Mouse (Mus musculus) liver, embryonic 14.5 days (tissue): ENCODE results near the gene Ccdc124. TPM values are rescaled to one million over a fixed set of nuclear protein-coding genes. Genes with fewer than 3 reads are reported as not detected.
"Not testable (repeated sequence)": the region's sequence is repeated elsewhere in the genome, so short reads cannot be mapped to it uniquely, and the experiment has no call there.

ENCODE experiments used
- ATAC-seq: fragments of 200-750 bp; cut with Nextera tagmentation; 2 replicates; pipeline ENCODE4 v1.8.0; 2017; ENCODE audit warnings: moderate number of reproducible peaks, mild to moderate bottlenecking, moderate library complexity; ENCODE audit not compliant: insufficient read depth
- DNase-seq, 3 experiments: peaks; one replicate each; pipeline ENCODE4 v3.0.0-alpha.2; 2012 to 2013; ENCODE audit warnings: low read depth in 3 of 3, low spot score in 3 of 3
- H3K27ac ChIP-seq: fragments of 300-500 bp; sonication (generic); 2 replicates; pipeline ENCODE4 v1.5.1; 2014; ENCODE audit warnings: moderate library complexity, mild to moderate bottlenecking, control low read depth, inconsistent platforms
- H3K27me3 ChIP-seq: fragments of 300-500 bp; sonication (generic); 2 replicates; pipeline ENCODE4 v1.6.1; 2014; ENCODE audit warnings: mild to moderate bottlenecking, low read length, moderate library complexity; ENCODE audit not compliant: control insufficient read depth, insufficient read depth
- H3K36me3 ChIP-seq: fragments of 300-500 bp; sonication (generic); replicated peaks from 2 replicates; pipeline ENCODE4 v1.6.1; 2014; ENCODE audit warnings: low read depth; ENCODE audit not compliant: control insufficient read depth, insufficient read depth
- H3K4me1 ChIP-seq, 2 experiments: fragments of 200-500 bp in 1 of 2; fragments of 300-500 bp in 1 of 2; sonication (generic) in 1 of 2; replicated peaks; 2 replicates each; pipeline ENCODE4 v1.6.1; 2012 to 2014; ENCODE audit warnings: antibody characterized with exemption in 1 of 2, inconsistent platforms in 1 of 2, low read length in 1 of 2; ENCODE audit not compliant: control insufficient read depth in 2 of 2, insufficient read depth in 2 of 2
- H3K4me2 ChIP-seq: fragments of 300-500 bp; sonication (generic); 2 replicates; pipeline ENCODE4 v1.6.1; 2014; ENCODE audit warnings: low read depth, mild to moderate bottlenecking, control low read depth, moderate library complexity
- H3K4me3 ChIP-seq, 2 experiments: fragments of 200-500 bp in 1 of 2; fragments of 300-500 bp in 1 of 2; sonication (generic) in 1 of 2; 2 replicates each; pipeline ENCODE4 v1.5.1; 2012 to 2014; ENCODE audit warnings: low read depth in 2 of 2, low read length in 2 of 2, mild to moderate bottlenecking in 2 of 2, control low read depth in 1 of 2, inconsistent platforms in 1 of 2, moderate library complexity in 1 of 2; ENCODE audit not compliant: insufficient read depth in 1 of 2
- H3K9ac ChIP-seq: fragments of 300-500 bp; sonication (generic); replicated peaks from 2 replicates; pipeline ENCODE4 v1.6.1; 2014; ENCODE audit warnings: mild to moderate bottlenecking, control low read depth, moderate library complexity
- H3K9me3 ChIP-seq: fragments of 300-500 bp; sonication (generic); 2 replicates; pipeline ENCODE4 v1.6.1; 2016; ENCODE audit warnings: low read length, mixed read lengths; ENCODE audit not compliant: control insufficient read depth
- CTCF ChIP-seq: IDR thresholded peaks from 2 replicates; pipeline ENCODE4 v1.5.1; 2016; ENCODE audit warnings: antibody characterized with exemption, low read depth, control low read depth
- EP300 ChIP-seq: IDR thresholded peaks from 2 replicates; pipeline ENCODE4 v1.6.1; 2016; ENCODE audit warnings: antibody characterized with exemption, low read depth
- WGBS: fragments of 180-500 bp; shearing (Covaris S2); extraction: QIAGEN DNeasy Blood & Tissue Kit; methylation state at CpG from one replicate; pipeline ENCODE4 v1.1.7; 2014; ENCODE audit not compliant: insufficient replicate concordance; 5-methylcytosine and 5-hydroxymethylcytosine counted together
- polyA plus RNA-seq, 2 experiments: library from polyadenylated mRNA; depleted of rRNA in 1 of 2; stranded (reverse) in 1 of 2; unstranded in 1 of 2; fragments of >200 nt; fragmentation: Nextera tagmentation in 1 of 2; extraction: Ambion mirVana in 1 of 2; gene quantifications; 2 replicates each; pipeline versions ENCODE4 v1.2.1 to v1.2.3; 2012 to 2014

The Ccdc124 gene
- polyA plus RNA-seq, 2 experiments = 34.3 to 54.1 TPM

DNA sequence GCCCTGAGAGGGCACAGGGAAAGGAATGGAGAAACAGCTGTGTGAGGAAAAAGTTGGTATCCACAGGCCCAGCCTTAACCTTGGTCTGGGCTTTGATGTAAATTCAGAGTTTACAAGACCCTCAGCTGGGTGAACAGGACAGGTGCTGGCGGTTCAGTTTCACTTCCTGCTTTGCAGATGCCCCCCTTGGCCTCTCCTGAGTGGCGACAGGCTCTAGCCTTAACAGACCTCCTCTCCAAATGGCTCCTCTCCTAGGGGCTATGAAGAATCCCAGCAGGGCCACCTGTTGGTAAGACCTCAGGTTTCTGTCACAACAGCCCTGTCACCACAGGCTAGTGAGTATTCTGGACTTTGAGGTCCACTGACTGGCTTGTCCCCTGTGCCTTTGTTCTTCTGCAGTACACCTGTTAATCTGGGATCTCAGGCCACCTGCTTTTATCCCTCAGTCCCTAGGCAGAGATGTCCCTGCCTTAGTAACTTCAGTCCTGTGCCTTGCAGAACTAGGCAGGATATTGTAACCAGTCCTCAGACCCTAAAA, 25.0 kb upstream of the Ccdc124 start:
- peaks cover 0 to 3% of the 10 kb centered on the region in 2 experiments; a peak in 1 of 4 replicates for H3K4me1 ChIP-seq
- H3K9me3 ChIP-seq = no peaks in the 10 kb centered on the region
- peaks cover 26% of the 10 kb centered on the region for H3K36me3 ChIP-seq
- no peak for TF ChIP-seq CTCF
- TF ChIP-seq EP300 = no peak
- H3K4me3 ChIP-seq = no peak overlapping the region
- H3K4me2 ChIP-seq = peak overlapping the region; percentile 97; the same call in 1 of the 2 replicates
- ATAC-seq (no peak), DNase-seq (no peak)
- WGBS = 60% methylated on average over 2 of the region's 2 CpGs
- H3K27ac ChIP-seq = no peak overlapping the region
- no peak overlapping the region; the same call in 1 of the 2 replicates for H3K9ac ChIP-seq
- H3K27me3 ChIP-seq = no peaks in the 10 kb centered on the region

GRCm38 (mm10) chr8:70897681-70898413, 24.1 kb upstream of the Ccdc124 start:
- Histone ChIP-seq H3K4me3 (peak overlapping the region; percentile 77 to 86), H3K27ac (peak overlapping the region; percentile 86), H3K9ac (peak overlapping the region; percentile 80), H3K36me3 (peaks cover 27% of the 10 kb centered on the region), H3K9me3 (no peaks in the 10 kb centered on the region), H3K4me2 (peak overlapping the region; percentile 97), H3K27me3 (peaks cover 6% of the 10 kb centered on the region), H3K4me1 (peaks cover 0 to 3% of the 10 kb centered on the region in 2 experiments; a peak in 1 of 4 replicates)
- under 1% methylated on average over 20 of the region's 20 CpGs for WGBS
- TF ChIP-seq EP300 (no peak), CTCF (peak; percentile 99)
- DNase-seq (peak; percentile 67 to 68 (median 68)), ATAC-seq (peak; percentile 42)

GRCm38 (mm10) chr8:70897021-70897680, 23.4 kb upstream of the Ccdc124 start, which contains the start of gene Rpl18a:
Gene Rpl18a, minus strand, starts transcription at chr8:70897412.
- TF ChIP-seq CTCF = peak; percentile 45
- no peak for TF ChIP-seq EP300
- ATAC-seq (peak; percentile 94), DNase-seq (peak; percentile 99)
- Histone ChIP-seq H3K4me3 (peak within 1 kb of the TSS; percentile 86 to 91), H3K9ac (peak within 1 kb of the TSS; percentile 91), H3K9me3 (no peaks in the 10 kb centered on the region), H3K36me3 (peaks cover 27% of the 10 kb centered on the region), H3K4me2 (peak within 1 kb of the TSS; percentile 97), H3K4me1 (peaks cover 0 to 3% of the 10 kb centered on the region in 2 experiments; a peak in 1 of 4 replicates), H3K27ac (peak within 1 kb of the TSS; percentile 86), H3K27me3 (peaks cover 13% of the 10 kb centered on the region)
- WGBS = under 1% methylated on average over 60 of the region's 60 CpGs

GRCm38 (mm10) chr8:70896316-70897020, 22.7 kb upstream of the Ccdc124 start:
- Histone ChIP-seq H3K36me3 (peaks cover 27% of the 10 kb centered on the region), H3K4me3 (peak overlapping the region; percentile 86 to 91), H3K9me3 (no peaks in the 10 kb centered on the region), H3K9ac (peak overlapping the region; percentile 91), H3K27me3 (peaks cover 20% of the 10 kb centered on the region), H3K27ac (peak overlapping the region; percentile 51), H3K4me1 (peaks cover 0 to 3% of the 10 kb centered on the region in 2 experiments; a peak in 1 of 4 replicates), H3K4me2 (peak overlapping the region; percentile 96)
- DNase-seq = no peak
- no peak for ATAC-seq
- under 1% methylated on average over 25 of the region's 25 CpGs for WGBS
- TF ChIP-seq CTCF (no peak), EP300 (no peak)

- peak overlapping the region; percentile 91 for H3K9ac ChIP-seq
- not testable (repeated sequence) for H3K9me3 ChIP-seq, H3K4me1 ChIP-seq, ATAC-seq, H3K27ac ChIP-seq, DNase-seq
- peak overlapping the region; percentile 86 to 91 for H3K4me3 ChIP-seq
- peaks cover 28% of the 10 kb centered on the region for H3K27me3 ChIP-seq
- H3K4me2 ChIP-seq = peak overlapping the region; percentile 96
- WGBS = 73% methylated on average over 24 of the region's 24 CpGs
- peaks cover 27% of the 10 kb centered on the region for H3K36me3 ChIP-seq
Measured at GRCm38 (mm10) chr8:70895571-70896259, 22.0 kb upstream of the Ccdc124 start.
